ENCODE assay signal across 14 mouse cellular contexts in genomic region chr10:37249511-37249910, GRCm38 (mm10).
DNase-seq lines count a peak whose midpoint lies in the region; ATAC-seq and TF ChIP-seq lines count a peak whose summit lies in the region.
"Had no signal": no experiment of that assay in that cellular context is flagged by ENCODE, and none has a peak within 500 bp of the region (broad histone marks: within the 10 kb centered on the region; RNA-seq: fewer than 3 reads in every experiment).

No protein-coding gene starts in this region.

- ATAC-seq in midbrain, embryonic 13.5 days: no peak
- 0 out of 2 replicates have a peak, but pooled peaks have one; percentile 17 for ATAC-seq in megakaryocyte progenitor cell, adult 5-6 weeks (replicated peaks; ENCODE audit: poor library complexity)

- H3K4me2 ChIP-seq in midbrain, embryonic 13.5 days (replicated peaks): no peak overlapping the region
- H3K4me2 ChIP-seq: liver, embryonic 15.5 days had no signal

- no peaks in the 10 kb centered on the region for H3K27me3 ChIP-seq in midbrain, embryonic 10.5 days (ENCODE audit: low read depth, poor library complexity, severe bottlenecking)
- H3K27me3 ChIP-seq in midbrain, embryonic 13.5 days: no peaks in the 10 kb centered on the region

- peaks cover 17% of the 10 kb centered on the region for H3K4me1 ChIP-seq in midbrain, embryonic 10.5 days
- peaks cover 16% of the 10 kb centered on the region for H3K4me1 ChIP-seq in midbrain, embryonic 13.5 days (replicated peaks)
- H3K4me1 ChIP-seq in brown adipose tissue, adult 24 weeks (ENCODE audit: control insufficient read depth, insufficient read depth, insufficient read length, low read length): 0 out of 2 replicates have a peak, but pooled peaks cover 6% of the 10 kb centered on the region
- no peaks in the 10 kb centered on the region for H3K4me1 ChIP-seq in embryonic fibroblast, embryonic 13.5 days (ENCODE audit: control insufficient read depth, insufficient read depth, low read length)
- H3K4me1 ChIP-seq: liver, embryonic 15.5 days had no signal

- TF ChIP-seq POLR2A in embryonic fibroblast, embryonic 13.5 days (IDR thresholded peaks at IDR 0.05; ENCODE audit: low read depth, low read length): no peak

- no peak overlapping the region for H3K9ac ChIP-seq in midbrain, embryonic 13.5 days (replicated peaks)
- H3K9ac ChIP-seq: liver, embryonic 15.5 days had no signal

- H3K27ac ChIP-seq in midbrain, embryonic 10.5 days (replicated peaks): peak overlapping the region; percentile 61
- H3K27ac ChIP-seq in midbrain, embryonic 13.5 days: no peak overlapping the region
- H3K27ac ChIP-seq in brown adipose tissue, adult 24 weeks (replicated peaks; ENCODE audit: low read depth, low read length): 0 out of 2 replicates have a peak overlapping the region, but pooled peaks have one; percentile 15
- H3K27ac ChIP-seq in embryonic fibroblast, embryonic 13.5 days (ENCODE audit: insufficient read depth, low read length): 0 out of 2 replicates have a peak overlapping the region, but pooled peaks have one; percentile 31
- H3K27ac ChIP-seq: liver, embryonic 15.5 days had no signal

- no peak overlapping the region for H3K4me3 ChIP-seq in midbrain, embryonic 10.5 days
- no peak overlapping the region for H3K4me3 ChIP-seq in midbrain, embryonic 13.5 days (replicated peaks)
- H3K4me3 ChIP-seq in brown adipose tissue, adult 24 weeks (ENCODE audit: insufficient read depth, low read depth, low read length): no peak overlapping the region
- no peak overlapping the region for H3K4me3 ChIP-seq in embryonic fibroblast, embryonic 13.5 days (ENCODE audit: insufficient read depth, low read length)
- H3K4me3 ChIP-seq: liver, embryonic 15.5 days; myocyte had no signal

- H3K9me3 ChIP-seq in midbrain, embryonic 10.5 days (replicated peaks): no peaks in the 10 kb centered on the region
- H3K9me3 ChIP-seq in midbrain, embryonic 13.5 days: no peaks in the 10 kb centered on the region
- H3K9me3 ChIP-seq: liver, embryonic 15.5 days had no signal

- WGBS in midbrain, embryonic 10.5 days: 80% methylated on average over 4 of the region's 4 CpGs
- 76% methylated on average over 4 of the region's 4 CpGs for WGBS in midbrain, embryonic 13.5 days

- DNase-seq in midbrain, embryonic 10.5 days (ENCODE audit: low spot score): no peak
- no peak for DNase-seq in c-Kit-positive CD71-positive TER-119-positive erythroid progenitor cells, embryonic 14.5 days (ENCODE audit: low spot score)
- no peak for DNase-seq in lung, postnatal 4 days
- DNase-seq in retina, embryonic 14.5 days (ENCODE audit: low spot score): no peak
- DNase-seq: adrenal gland, postnatal 25 days; cerebellum, adult 11 months; heart, postnatal 14 days; thymus, adult 2 months had no signal

- H3K36me3 ChIP-seq in midbrain, embryonic 10.5 days: no peaks in the 10 kb centered on the region
- no peaks in the 10 kb centered on the region for H3K36me3 ChIP-seq in midbrain, embryonic 13.5 days
- H3K36me3 ChIP-seq: liver, embryonic 15.5 days had no signal

- no peak for TF ChIP-seq CTCF in embryonic fibroblast, embryonic 13.5 days (IDR thresholded peaks at IDR 0.05; ENCODE audit: borderline replicate concordance, insufficient read depth, low read length)
